ENCODE assay signal across 26 mouse cellular contexts in genomic region chr9:91752935-91753334, GRCm38 (mm10).
"Had no signal": no experiment of that assay in that cellular context is flagged by ENCODE, and none has a peak within 500 bp of the region (broad histone marks: within the 10 kb centered on the region; RNA-seq: fewer than 3 reads in every experiment).

No protein-coding gene starts in this region.

- H3K4me3 ChIP-seq: gastrocnemius, adult 2 months; heart, embryonic 10.5 days; heart, embryonic 12.5 days; hindbrain, embryonic 10.5 days; hindbrain, embryonic 12.5 days; intestine, embryonic 15.5 days; layer of hippocampus, adult 2 months; left cerebral cortex, adult 2 months; limb, embryonic 10.5 days; limb, embryonic 12.5 days; liver, embryonic 13.5 days; liver, embryonic 15.5 days had no signal

- H3K9ac ChIP-seq: heart, embryonic 12.5 days; hindbrain, embryonic 12.5 days; hindbrain, embryonic 14.5 days; intestine, embryonic 15.5 days; limb, embryonic 12.5 days; liver, embryonic 13.5 days; liver, embryonic 15.5 days; liver, postnatal 0 days had no signal

- H3K27ac ChIP-seq: gastrocnemius, adult 2 months; heart, embryonic 10.5 days; hindbrain, embryonic 10.5 days; hindbrain, embryonic 12.5 days; hindbrain, embryonic 14.5 days; intestine, embryonic 15.5 days; layer of hippocampus, adult 2 months; left cerebral cortex, adult 2 months; limb, embryonic 10.5 days; limb, embryonic 12.5 days; liver, embryonic 13.5 days; liver, embryonic 15.5 days had no signal

- H3K27me3 ChIP-seq: heart, embryonic 12.5 days; hindbrain, embryonic 12.5 days; intestine, embryonic 15.5 days; limb, embryonic 12.5 days; liver, embryonic 13.5 days; liver, embryonic 15.5 days had no signal

- H3K36me3 ChIP-seq: heart, embryonic 10.5 days; heart, embryonic 12.5 days; hindbrain, embryonic 10.5 days; hindbrain, embryonic 12.5 days; intestine, embryonic 15.5 days; limb, embryonic 10.5 days; limb, embryonic 12.5 days; liver, embryonic 13.5 days; liver, embryonic 15.5 days had no signal

- H3K9me3 ChIP-seq: heart, embryonic 10.5 days; heart, embryonic 12.5 days; hindbrain, embryonic 10.5 days; hindbrain, embryonic 12.5 days; intestine, embryonic 15.5 days; limb, embryonic 10.5 days; limb, embryonic 12.5 days; liver, embryonic 13.5 days; liver, embryonic 15.5 days had no signal

- DNase-seq: gastrocnemius, adult 2 months; gastrocnemius, postnatal 10 days; gastrocnemius, postnatal 25 days; heart, adult 18-20 months; heart, postnatal 10 days; heart, postnatal 4 days; kidney, adult 2 months; kidney, postnatal 4 days; liver; liver, embryonic 13.5 days; liver, postnatal 0 days had no signal

- H3K4me1 ChIP-seq: heart, embryonic 10.5 days; heart, embryonic 12.5 days; hindbrain, embryonic 10.5 days; hindbrain, embryonic 12.5 days; intestine, embryonic 15.5 days; limb, embryonic 10.5 days; limb, embryonic 12.5 days; liver, embryonic 13.5 days; liver, embryonic 15.5 days had no signal

- H3K4me2 ChIP-seq: heart, embryonic 12.5 days; hindbrain, embryonic 12.5 days; hindbrain, embryonic 14.5 days; intestine, embryonic 15.5 days; limb, embryonic 12.5 days; liver, embryonic 11.5 days; liver, embryonic 13.5 days; liver, embryonic 15.5 days had no signal

- ATAC-seq: hindbrain, embryonic 16.5 days; inflammation-experienced regulatory T-cells, adult 6 months; intestine, embryonic 15.5 days; intestine, postnatal 0 days; liver, postnatal 0 days had no signal
